Mouse (Mus musculus) embryonic fibroblast, embryonic 13.5 days (primary cell): ENCODE measurements around the gene Itgax.

ENCODE experiments used
- CTCF ChIP-seq: IDR thresholded peaks from 2 replicates; pipeline ENCODE4 v1.5.1; 2011; ENCODE audit warnings: mild to moderate bottlenecking, control low read depth, low read length, moderate library complexity, borderline replicate concordance; ENCODE audit not compliant: insufficient read depth
- POLR2A ChIP-seq: IDR thresholded peaks from 2 replicates; pipeline ENCODE4 v1.6.1; 2011; ENCODE audit warnings: low read depth, mild to moderate bottlenecking, control low read depth, low read length, moderate library complexity

GRCm38 (mm10) chr7:128181691-128182090 lies 52.3 kb downstream of the Itgax start:
- TF ChIP-seq POLR2A (no peak), CTCF (no peak)
